Mouse (Mus musculus) gastrocnemius, adult 8-10 months (tissue): ENCODE measurements around the gene Gm16451. TPM values are rescaled to one million over a fixed set of nuclear protein-coding genes. Genes with fewer than 3 reads are reported as not detected.
"Not testable (repeated sequence)": the region's sequence is repeated elsewhere in the genome, so short reads cannot be mapped to it uniquely, and the experiment has no call there.

Experiments used
- DNase-seq, 2 experiments: peaks; one replicate each; pipeline ENCODE4 v3.0.0; 2022; ENCODE audit warnings: low spot score in 2 of 2
- total RNA-seq, 4 experiments: library from RNA; stranded (reverse); gene quantifications; 2 replicates each; pipeline ENCODE4 v1.2.4; 2022

Gm16451 gene
- total RNA-seq = not detected

DNA sequence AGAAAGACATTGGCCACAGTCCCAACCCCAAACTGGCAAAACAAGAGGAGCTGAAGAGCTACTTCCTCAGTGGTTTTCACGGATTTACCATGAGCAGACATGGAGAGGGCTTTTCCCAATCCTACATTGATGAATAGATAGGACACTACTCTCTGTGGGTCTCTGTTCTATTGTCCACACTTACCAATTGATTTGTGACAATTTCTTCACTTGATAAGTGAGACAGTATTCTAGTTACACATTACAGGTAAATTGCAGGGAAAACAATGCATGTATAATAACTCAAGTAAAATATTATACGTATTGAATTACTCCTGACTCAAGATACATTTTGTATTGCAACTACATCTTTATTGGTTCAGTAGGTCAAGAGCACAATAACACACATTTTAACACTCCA is at the start of gene Gm16451:
Gm16451 (minus strand) TSS at position 101 of the 400 bp plus-strand sequence.
- not testable (repeated sequence) for DNase-seq

DNA sequence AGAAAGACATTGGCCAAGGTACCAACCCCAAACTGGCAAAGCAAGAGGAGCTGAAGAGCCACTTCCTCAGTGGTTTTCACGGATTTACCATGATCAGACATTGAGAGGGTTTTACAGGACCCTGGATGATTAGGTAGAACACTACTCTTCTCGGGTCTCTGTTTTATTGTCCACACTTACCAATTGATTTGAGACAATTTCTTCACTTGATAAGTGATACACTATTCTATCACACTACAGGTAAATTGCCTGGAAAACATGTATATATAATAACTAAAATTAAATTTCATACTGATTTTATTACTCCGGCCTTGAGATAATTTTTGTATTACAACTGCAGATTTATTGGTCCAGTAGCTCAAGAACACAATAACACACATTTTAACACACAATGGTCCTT is 45.9 kb upstream of the Gm16451 start, which contains the start of gene Vmn1r142:
Vmn1r142 (minus strand) TSS at position 101 of the 400 bp plus-strand sequence.
- DNase-seq = not testable (repeated sequence)

DNA sequence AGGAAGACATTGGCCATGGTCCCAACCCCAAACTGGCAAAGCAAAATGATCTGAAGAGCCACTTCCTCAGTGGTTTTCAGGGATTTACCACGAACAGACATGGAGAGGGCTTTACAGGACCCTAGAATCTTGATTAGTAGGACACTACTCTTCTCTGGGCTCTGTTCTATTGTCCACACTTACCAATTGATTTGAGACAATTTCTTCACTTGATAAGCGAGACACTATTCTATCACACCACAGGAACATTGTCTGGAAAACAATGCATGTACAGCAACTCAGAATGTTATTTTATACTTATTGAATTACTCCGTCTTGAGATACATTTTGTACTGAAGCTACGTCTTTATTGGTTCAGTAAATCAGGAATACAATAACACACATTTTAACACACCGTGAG is 16.6 kb upstream of the Gm16451 start, which contains the start of gene Gm10666:
Gm10666 (minus strand) TSS at position 101 of the 400 bp plus-strand sequence.
- DNase-seq = not testable (repeated sequence)

DNA sequence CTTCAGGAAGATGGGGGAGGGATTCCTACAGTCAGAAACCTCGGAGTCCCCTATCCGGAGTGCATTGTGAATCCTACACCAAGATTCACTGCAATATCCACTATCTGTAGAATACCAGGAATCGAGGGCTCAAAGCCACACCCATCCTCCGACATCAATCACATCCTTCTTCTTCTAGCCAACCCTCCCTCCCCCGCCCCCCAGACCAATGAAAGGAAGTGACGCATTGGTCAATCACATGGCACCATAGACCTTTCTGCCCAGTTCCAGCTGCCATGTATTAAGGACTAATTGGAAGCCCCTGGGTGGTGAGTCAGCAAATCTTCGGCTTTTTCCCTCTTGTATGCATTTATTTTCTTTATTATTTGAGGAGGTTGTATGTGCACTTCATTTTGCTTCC is 49.3 kb downstream of the Gm16451 start, which contains the start of gene Vmn1r139:
Vmn1r139 (plus strand) TSS at position 301 of the 400 bp plus-strand sequence.
- DNase-seq = not testable (repeated sequence)

Other genes with a start within 250 kb of the Gm16451 start
- not detected for gene Gm5891, start 197.0 kb downstream of the Gm16451 start, total RNA-seq
- not detected for gene Vmn1r137, start 123.7 kb downstream of the Gm16451 start, total RNA-seq
- not detected for gene Vmn1r138, start 89.3 kb downstream of the Gm16451 start, total RNA-seq
- gene Gm6176, start 61.9 kb downstream of the Gm16451 start, total RNA-seq = not detected
- gene Vmn1r139, start 49.2 kb downstream of the Gm16451 start, total RNA-seq = not detected
- gene Gm10666, start 16.5 kb upstream of the Gm16451 start, total RNA-seq = not detected
- not detected for gene Vmn1r142, start 45.8 kb upstream of the Gm16451 start, total RNA-seq
- not detected for gene Vmn1r143, start 71.1 kb upstream of the Gm16451 start, total RNA-seq
- not detected for gene Gm8653, start 83.0 kb upstream of the Gm16451 start, total RNA-seq
- not detected for gene Gm8453, start 111.2 kb upstream of the Gm16451 start, total RNA-seq
- gene Gm4187, start 211.5 kb upstream of the Gm16451 start, total RNA-seq = not detected